Mouse (Mus musculus) limb, embryonic 14.5 days (tissue): ENCODE data around the gene Otof. TPM values are rescaled to one million over a fixed set of nuclear protein-coding genes. Genes with fewer than 3 reads are reported as not detected.

ENCODE experiments used
- ATAC-seq: fragments of 200-750 bp; cut with Nextera tagmentation; 2 replicates; pipeline ENCODE4 v1.8.0; 2017; ENCODE audit warnings: low read depth, moderate number of reproducible peaks, moderate TSS enrichment; ENCODE audit not compliant: low FRiP score
- DNase-seq: peaks from one replicate; pipeline ENCODE4 v3.0.0-alpha.2; 2015; ENCODE audit warnings: low spot score
- H3K27ac ChIP-seq: fragments of 300-500 bp; sonication (generic); replicated peaks from 2 replicates; pipeline ENCODE4 v1.5.1; 2014; ENCODE audit warnings: low read depth, mild to moderate bottlenecking, low read length, moderate library complexity, mixed read lengths
- H3K27me3 ChIP-seq: fragments of 300-500 bp; sonication (generic); 2 replicates; pipeline ENCODE4 v1.6.1; 2014; ENCODE audit warnings: low read length, mixed read lengths; ENCODE audit not compliant: control insufficient read depth, insufficient read depth
- H3K36me3 ChIP-seq: fragments of 300-500 bp; sonication (generic); 2 replicates; pipeline ENCODE4 v1.6.1; 2014; ENCODE audit warnings: mild to moderate bottlenecking, low read length, moderate library complexity, mixed read lengths; ENCODE audit not compliant: control insufficient read depth, insufficient read depth
- H3K4me1 ChIP-seq: fragments of 300-500 bp; sonication (generic); 2 replicates; pipeline ENCODE4 v1.6.1; 2014; ENCODE audit warnings: antibody characterized with exemption, low read length, mixed read lengths; ENCODE audit not compliant: control insufficient read depth, insufficient read depth
- H3K4me2 ChIP-seq: fragments of 300-500 bp; sonication (generic); replicated peaks from 2 replicates; pipeline ENCODE4 v1.6.1; 2014; ENCODE audit warnings: low read depth, mild to moderate bottlenecking, low read length, moderate library complexity; ENCODE audit not compliant: severe bottlenecking
- H3K4me3 ChIP-seq: fragments of 300-500 bp; sonication (generic); replicated peaks from 2 replicates; pipeline ENCODE4 v1.5.1; 2014; ENCODE audit warnings: low read length
- H3K9ac ChIP-seq: fragments of 300-500 bp; sonication (generic); 2 replicates; pipeline ENCODE4 v1.6.1; 2014; ENCODE audit warnings: mild to moderate bottlenecking, low read depth, low read length, moderate library complexity; ENCODE audit not compliant: severe bottlenecking
- H3K9me3 ChIP-seq: fragments of 300-500 bp; sonication (generic); 2 replicates; pipeline ENCODE4 v1.6.1; 2016; ENCODE audit warnings: low read length; ENCODE audit not compliant: control insufficient read depth
- POLR2A ChIP-seq: fragments of 200-500 bp; IDR thresholded peaks from 2 replicates; pipeline ENCODE4 v1.8.0; 2012; ENCODE audit warnings: inconsistent platforms, mild to moderate bottlenecking, moderate library complexity, borderline replicate concordance; ENCODE audit not compliant: insufficient read depth, insufficient read length; ENCODE audit errors: extremely low read depth
- WGBS: fragments of 180-500 bp; shearing (Covaris S2); extraction: QIAGEN DNeasy Blood & Tissue Kit; methylation state at CpG from one replicate; pipeline ENCODE4 v1.1.7; 2014; 5-methylcytosine and 5-hydroxymethylcytosine counted together
- polyA plus RNA-seq, 2 experiments: library from polyadenylated mRNA; depleted of rRNA in 1 of 2; stranded (reverse) in 1 of 2; unstranded in 1 of 2; fragments of >200 nt; fragmentation: Nextera tagmentation in 1 of 2; extraction: Ambion mirVana in 1 of 2; gene quantifications; 2 replicates each; pipeline versions ENCODE4 v1.2.1 to v1.2.3; 2012 to 2014

The Otof gene
- polyA plus RNA-seq (2012; rRNA removed) (1.0 and 1.1 TPM in 2 replicates), polyA plus RNA-seq (2014; fragmentation: Nextera tagmentation; extraction: Ambion mirVana) (0.29 and 0.48 TPM in 2 replicates)

DNA sequence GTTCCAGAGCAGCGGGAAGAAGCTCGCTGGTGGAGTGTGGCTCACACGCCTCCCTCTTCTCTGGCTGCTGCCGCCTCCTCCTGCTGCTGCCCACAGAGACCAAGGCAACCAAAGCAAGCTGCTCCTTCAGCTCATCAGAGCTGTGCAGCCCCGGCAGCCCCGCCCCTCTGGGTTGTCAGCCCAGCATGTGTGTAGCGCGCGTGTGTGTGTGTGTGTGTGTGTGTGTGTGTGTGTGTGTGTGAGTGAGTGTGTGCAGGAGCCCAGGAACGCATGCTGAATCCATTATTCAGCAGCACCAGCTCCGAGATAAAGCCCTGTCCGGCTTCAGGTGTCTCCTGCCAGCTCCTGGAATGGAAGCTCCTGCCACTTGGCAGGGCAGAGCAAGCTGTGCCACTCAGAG lies at the start of gene Otof:
Gene Otof (minus strand): TSS at position 112 of the 400 bp plus-strand sequence.
- 14% methylated on average over 11 of the region's 12 CpGs for WGBS
- Histone ChIP-seq H3K27ac (no peak within 1 kb of the TSS), H3K4me2 (no peak within 1 kb of the TSS), H3K27me3 (peaks cover 13% of the 10 kb centered on the region; the same call in 1 of the 2 replicates), H3K4me3 (no peak within 1 kb of the TSS), H3K9ac (no peak within 1 kb of the TSS), H3K4me1 (peaks cover 16% of the 10 kb centered on the region; the same call in 1 of the 2 replicates), H3K36me3 (no peaks in the 10 kb centered on the region), H3K9me3 (no peaks in the 10 kb centered on the region)
- 0 out of 2 replicates have a peak, but pooled peaks have one; percentile 30 for ATAC-seq
- TF ChIP-seq POLR2A = no peak
- peak; percentile 26 for DNase-seq

DNA sequence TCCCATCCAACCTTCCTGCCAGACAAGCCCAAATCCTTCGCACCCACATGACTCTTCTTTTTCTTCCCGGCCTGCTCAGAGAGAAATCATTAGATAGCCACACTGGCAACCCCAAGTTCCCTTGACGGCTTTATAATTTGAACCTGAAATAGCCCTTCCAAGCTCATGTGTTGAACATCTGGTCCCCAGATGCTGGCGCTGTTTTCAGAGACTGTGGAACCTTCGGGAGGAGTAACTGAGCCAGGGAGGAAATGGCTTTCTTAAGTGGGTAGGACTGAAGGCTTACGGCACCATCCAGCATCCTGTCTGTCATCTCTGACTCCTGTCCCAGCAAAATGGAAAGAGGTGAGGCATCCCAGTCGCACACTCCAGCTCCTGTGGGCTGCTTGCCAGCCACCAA lies 35.6 kb upstream of the Otof start:
- H3K36me3 ChIP-seq = no peaks in the 10 kb centered on the region
- no peak overlapping the region for H3K9ac ChIP-seq
- H3K4me1 ChIP-seq = peaks cover 19% of the 10 kb centered on the region
- no peaks in the 10 kb centered on the region for H3K27me3 ChIP-seq
- 21% methylated on average over 7 of the region's 7 CpGs for WGBS
- 0 out of 2 replicates have a peak overlapping the region, but pooled peaks have one; percentile 15 for H3K4me2 ChIP-seq
- DNase-seq (peak; percentile 71), ATAC-seq (peak; percentile 74; the same call in 1 of the 2 replicates)
- H3K9me3 ChIP-seq = no peaks in the 10 kb centered on the region
- no peak for TF ChIP-seq POLR2A
- no peak overlapping the region for H3K4me3 ChIP-seq
- peak overlapping the region; percentile 63 for H3K27ac ChIP-seq

DNA sequence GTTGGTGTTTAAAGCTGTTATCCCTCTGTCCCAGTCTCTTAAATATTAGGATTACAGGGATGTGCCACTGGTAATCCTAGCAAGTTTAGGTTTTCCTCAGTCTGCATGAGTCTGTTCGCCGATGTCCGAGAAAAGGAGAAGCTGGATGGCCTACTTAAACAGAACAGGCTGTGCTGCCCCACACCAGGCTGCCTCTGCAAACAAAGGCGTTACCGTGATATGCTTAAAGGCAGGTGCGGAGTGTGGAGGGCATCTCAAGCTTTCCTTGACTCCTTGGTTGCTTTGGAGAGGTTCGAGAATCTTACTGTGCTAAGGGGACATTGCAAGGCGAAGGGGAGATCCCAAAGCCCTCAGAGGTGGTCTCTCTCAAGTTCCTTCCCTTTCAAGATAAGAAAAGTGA lies 35.1 kb upstream of the Otof start:
- Histone ChIP-seq H3K27ac (peak overlapping the region; percentile 63), H3K9me3 (no peaks in the 10 kb centered on the region), H3K27me3 (no peaks in the 10 kb centered on the region), H3K9ac (no peak overlapping the region), H3K4me2 (no peak overlapping the region), H3K4me3 (no peak overlapping the region), H3K4me1 (peaks cover 19% of the 10 kb centered on the region), H3K36me3 (no peaks in the 10 kb centered on the region)
- DNase-seq = no peak
- ATAC-seq = no peak
- no peak for TF ChIP-seq POLR2A
- 38% methylated on average over 8 of the region's 8 CpGs for WGBS

DNA sequence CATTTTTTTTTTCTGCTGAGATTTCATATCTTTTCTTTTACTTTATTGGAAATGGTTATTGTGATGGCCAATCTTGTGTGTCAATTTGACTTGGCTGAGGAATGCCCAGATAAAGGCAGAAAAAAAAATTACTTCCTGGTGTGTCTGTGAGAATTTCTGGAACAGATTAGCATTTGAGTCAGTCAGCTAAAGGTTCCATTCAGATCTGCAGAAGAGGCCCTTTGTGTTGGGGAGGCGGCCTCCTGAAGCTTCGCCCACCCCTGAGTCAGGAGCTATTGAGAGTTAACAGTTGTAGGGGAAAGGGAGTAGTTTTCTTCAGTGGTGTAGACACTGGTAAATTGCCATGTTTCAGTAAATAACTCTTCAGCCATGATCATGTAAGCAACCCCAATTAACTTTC lies 33.6 kb upstream of the Otof start:
- H3K4me3 ChIP-seq = no peak overlapping the region
- no peak for ATAC-seq
- DNase-seq = no peak
- no peak for TF ChIP-seq POLR2A
- H3K4me1 ChIP-seq = peaks cover 19% of the 10 kb centered on the region
- H3K9ac ChIP-seq = no peak overlapping the region
- no peaks in the 10 kb centered on the region for H3K36me3 ChIP-seq
- 74% methylated on average over 2 of the region's 2 CpGs for WGBS
- H3K27ac ChIP-seq = no peak overlapping the region
- no peaks in the 10 kb centered on the region for H3K27me3 ChIP-seq
- H3K4me2 ChIP-seq = no peak overlapping the region
- no peaks in the 10 kb centered on the region for H3K9me3 ChIP-seq

DNA sequence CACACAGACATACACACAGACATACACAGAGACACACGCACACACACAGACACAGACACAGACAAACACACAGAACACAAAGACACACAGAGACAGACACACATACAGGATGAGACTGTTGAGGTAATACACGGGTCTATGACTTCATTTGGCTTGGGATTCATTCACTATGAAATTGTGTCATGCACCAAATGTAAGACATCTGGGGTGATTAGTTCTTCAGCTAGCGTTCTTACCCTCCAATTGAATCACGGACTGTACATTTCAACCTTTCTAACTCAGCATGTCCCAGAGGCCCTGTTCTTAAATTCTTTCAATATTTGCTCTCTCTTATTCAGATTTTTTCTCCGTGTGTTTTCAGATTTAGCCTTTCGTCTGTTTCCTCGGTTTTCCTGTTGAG lies 32.9 kb upstream of the Otof start:
- 52% methylated on average over 7 of the region's 7 CpGs for WGBS
- peak; percentile 61 for DNase-seq
- Histone ChIP-seq H3K4me2 (no peak overlapping the region), H3K36me3 (no peaks in the 10 kb centered on the region), H3K4me3 (no peak overlapping the region), H3K9ac (no peak overlapping the region), H3K27me3 (no peaks in the 10 kb centered on the region), H3K9me3 (no peaks in the 10 kb centered on the region), H3K4me1 (peaks cover 19% of the 10 kb centered on the region), H3K27ac (no peak overlapping the region)
- ATAC-seq = no peak
- no peak for TF ChIP-seq POLR2A
